Mouse (Mus musculus) liver, adult 2 months (tissue): ENCODE measurements around the gene Artn. TPM values are rescaled to one million over a fixed set of nuclear protein-coding genes. Genes with fewer than 3 reads are reported as not detected.
A peak's percentile ranks its signal among the peaks of the same experiment; 100 is the strongest.

Experiments
- DNase-seq: peaks from one replicate; pipeline ENCODE4 v3.0.0-alpha.2; 2011; ENCODE audit warnings: low read depth, low spot score; ENCODE audit errors: extremely low read depth
- H3K27ac ChIP-seq: fragments of 200-500 bp; replicated peaks from 2 replicates; pipeline ENCODE4 v1.5.1; 2012; ENCODE audit warnings: low read depth, mild to moderate bottlenecking, control low read depth, inconsistent platforms, low read length; ENCODE audit not compliant: insufficient read depth
- H3K27me3 ChIP-seq: fragments of 200-500 bp; 2 replicates; pipeline ENCODE4 v1.6.1; 2012; ENCODE audit warnings: mild to moderate bottlenecking, moderate library complexity, low read length, inconsistent platforms; ENCODE audit not compliant: control insufficient read depth, insufficient read depth
- H3K36me3 ChIP-seq: fragments of 200-500 bp; 2 replicates; pipeline ENCODE4 v1.6.1; 2012; ENCODE audit warnings: low read length, inconsistent platforms; ENCODE audit not compliant: control insufficient read depth, insufficient read depth
- H3K4me1 ChIP-seq: fragments of 200-500 bp; 2 replicates; pipeline ENCODE4 v1.6.1; 2011; ENCODE audit warnings: low read length; ENCODE audit not compliant: control insufficient read depth, insufficient read depth
- H3K4me3 ChIP-seq: fragments of 200-500 bp; 2 replicates; pipeline ENCODE4 v1.5.1; 2011; ENCODE audit warnings: low read depth, mild to moderate bottlenecking, control low read depth, low read length, moderate library complexity; ENCODE audit not compliant: insufficient read depth
- H3K79me2 ChIP-seq: fragments of 200-500 bp; 2 replicates; pipeline ENCODE4 v1.6.1; 2012; ENCODE audit warnings: inconsistent platforms, mild to moderate bottlenecking, low read length, moderate library complexity; ENCODE audit not compliant: control insufficient read depth, insufficient read depth
- H3K9ac ChIP-seq: fragments of 200-500 bp; 2 replicates; pipeline ENCODE4 v1.6.1; 2012; ENCODE audit warnings: low read depth, mild to moderate bottlenecking, control low read depth, inconsistent platforms, low read length
- CTCF ChIP-seq: fragments of 200-500 bp; IDR thresholded peaks from 2 replicates; pipeline ENCODE4 v1.5.1; 2011; ENCODE audit warnings: low read depth, low read length, control low read depth
- POLR2A ChIP-seq: fragments of 200-500 bp; IDR thresholded peaks from 2 replicates; pipeline ENCODE4 v1.6.1; 2011; ENCODE audit warnings: low read length, control low read depth; ENCODE audit not compliant: insufficient read depth; ENCODE audit errors: extremely low read depth
- WGBS: fragments of 180-500 bp; shearing (Covaris S2); methylation state at CpG from one replicate; pipeline ENCODE4 v1.1.7; 2018; 5-methylcytosine and 5-hydroxymethylcytosine counted together
- polyA plus RNA-seq: library from polyadenylated mRNA; depleted of rRNA; stranded (reverse); fragments of >200 nt; gene quantifications from 2 replicates; pipeline ENCODE4 v1.2.3, GENCODE M21; 2012
- total RNA-seq: library from RNA; depleted of rRNA; stranded (reverse); fragments of >200 nt; gene quantifications from 2 replicates; pipeline ENCODE4 v1.2.3, GENCODE M21; 2014

The Artn gene
- total and polyA plus RNA-seq, 2 experiments: 0.07 TPM; not detected in 1

DNA sequence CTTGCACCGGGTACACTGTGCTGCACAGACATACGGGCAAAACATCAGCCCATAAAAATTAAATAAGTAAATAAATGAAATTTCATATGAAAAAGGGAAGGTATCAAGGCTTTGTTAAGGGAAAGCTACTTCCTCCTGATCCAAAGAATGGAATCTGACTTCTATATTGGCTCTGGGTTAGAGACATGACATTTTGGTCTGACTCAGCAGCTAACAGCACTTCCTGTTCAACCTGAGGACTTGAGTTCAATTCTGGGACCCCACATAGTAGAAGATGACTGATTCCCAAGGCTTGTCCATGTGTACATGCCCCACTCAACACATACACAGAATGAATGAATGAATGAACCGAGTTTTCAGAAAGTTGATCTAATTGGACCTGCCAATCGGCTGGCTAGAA is 11.7 kb downstream of the Artn start:
- Histone ChIP-seq H3K27me3 (no peaks in the 10 kb centered on the region), H3K9ac (no peak overlapping the region), H3K27ac (no peak overlapping the region), H3K79me2 (peaks cover 11% of the 10 kb centered on the region), H3K36me3 (no peaks in the 10 kb centered on the region), H3K4me3 (no peak overlapping the region), H3K4me1 (peaks cover 10% of the 10 kb centered on the region)
- TF ChIP-seq POLR2A (no peak), CTCF (no peak)
- WGBS: 89% methylated on average over 4 of the region's 4 CpGs
- DNase-seq: no peak

- Histone ChIP-seq H3K4me1 (peaks cover 10% of the 10 kb centered on the region), H3K4me3 (no peak overlapping the region), H3K27ac (no peak overlapping the region), H3K36me3 (no peaks in the 10 kb centered on the region), H3K9ac (no peak overlapping the region), H3K27me3 (no peaks in the 10 kb centered on the region), H3K79me2 (peaks cover 11% of the 10 kb centered on the region)
- WGBS: 88% methylated on average over 4 of the region's 4 CpGs
- DNase-seq: no peak
- no peak for TF ChIP-seq CTCF
- TF ChIP-seq POLR2A: no peak
These were observed 12.2 kb downstream of the Artn start for GRCm38 (mm10) chr4:117917402-117917801.

- no peak for TF ChIP-seq POLR2A
- TF ChIP-seq CTCF: no peak
- DNase-seq: no peak
- Histone ChIP-seq H3K79me2 (peaks cover 11% of the 10 kb centered on the region), H3K36me3 (no peaks in the 10 kb centered on the region), H3K9ac (no peak overlapping the region), H3K4me1 (peaks cover 10% of the 10 kb centered on the region), H3K4me3 (no peak overlapping the region), H3K27me3 (no peaks in the 10 kb centered on the region), H3K27ac (no peak overlapping the region)
- WGBS: 73% methylated on average over 5 of the region's 5 CpGs
These were observed 13.2 kb downstream of the Artn start for GRCm38 (mm10) chr4:117916386-117916785.

- peak overlapping the region; percentile 89 for H3K4me3 ChIP-seq
- H3K4me1 ChIP-seq: peaks cover 10% of the 10 kb centered on the region
- DNase-seq: no peak
- TF ChIP-seq CTCF (no peak), POLR2A (no peak)
- peak overlapping the region; percentile 60 for H3K9ac ChIP-seq
- H3K79me2 ChIP-seq: peaks cover 11% of the 10 kb centered on the region
- no peaks in the 10 kb centered on the region for H3K36me3 ChIP-seq
- WGBS: 3% methylated on average over 19 of the region's 19 CpGs
- no peaks in the 10 kb centered on the region for H3K27me3 ChIP-seq
- no peak overlapping the region; the same call in 1 of the 2 replicates for H3K27ac ChIP-seq
These were observed 14.0 kb downstream of the Artn start for GRCm38 (mm10) chr4:117915489-117916105.

- peak within 1 kb of the TSS; percentile 94 for H3K9ac ChIP-seq
- H3K4me1 ChIP-seq: peaks cover 10% of the 10 kb centered on the region
- H3K4me3 ChIP-seq: peak within 1 kb of the TSS; percentile 89
- no peaks in the 10 kb centered on the region for H3K36me3 ChIP-seq
- no peaks in the 10 kb centered on the region for H3K27me3 ChIP-seq
- peaks cover 11% of the 10 kb centered on the region for H3K79me2 ChIP-seq
- under 1% methylated on average over 61 of the region's 61 CpGs for WGBS
- peak within 1 kb of the TSS; percentile 87 for H3K27ac ChIP-seq
- peak; percentile 78 for DNase-seq
- TF ChIP-seq POLR2A: peak; percentile 56; the same call in 1 of the 2 replicates
- TF ChIP-seq CTCF: no peak
These were observed 14.7 kb downstream of the Artn start, which contains the start of gene Ipo13 for GRCm38 (mm10) chr4:117914591-117915442. Gene Ipo13, minus strand, starts transcription at chr4:117914999.
